Mouse (Mus musculus) liver, adult 2 months (tissue): ENCODE measurements at regions not wholly inside any gene's neighbourhood (a gene's known extent, or its start where the extent isn't known, plus 50 kb on each side); places are given as distances from the start of the nearest gene placed in this dataset.

ENCODE experiments used
- CTCF ChIP-seq: fragments of 200-500 bp; IDR thresholded peaks from 2 replicates; pipeline ENCODE4 v1.5.1; 2011; ENCODE audit warnings: low read depth, low read length, control low read depth
- POLR2A ChIP-seq: fragments of 200-500 bp; IDR thresholded peaks from 2 replicates; pipeline ENCODE4 v1.6.1; 2011; ENCODE audit warnings: low read length, control low read depth; ENCODE audit not compliant: insufficient read depth; ENCODE audit errors: extremely low read depth

DNA sequence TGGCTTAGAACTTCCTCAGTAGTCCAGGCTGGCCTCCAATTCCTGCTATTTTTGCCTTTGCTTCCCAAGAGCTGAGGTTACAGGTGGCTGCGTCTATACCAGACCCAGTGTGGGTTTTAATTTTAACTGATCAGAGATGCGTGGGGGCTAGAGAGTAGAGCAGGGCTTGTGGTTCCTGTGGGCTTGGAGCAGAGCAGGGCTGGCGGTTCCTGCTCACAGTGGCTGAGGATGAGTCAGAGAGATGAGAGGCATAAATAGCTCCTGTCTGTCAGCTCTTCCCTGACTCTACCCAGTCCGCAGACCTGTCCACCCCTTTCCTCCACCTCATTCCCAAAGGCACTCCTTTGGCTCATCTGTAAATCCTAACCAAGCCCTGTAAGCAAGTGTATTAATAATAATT lies 304.8 kb downstream of the Abcc12 start:
- no peak for TF ChIP-seq POLR2A
- TF ChIP-seq CTCF: no peak
